Mouse (Mus musculus) urinary bladder, adult 2 months (tissue): Measurements from ENCODE around the gene Olfr830. TPM values are rescaled to one million over a fixed set of nuclear protein-coding genes. Genes with fewer than 3 reads are reported as not detected.
"Not testable (repeated sequence)": the region's sequence is repeated elsewhere in the genome, so short reads cannot be mapped to it uniquely, and the experiment has no call there.

Experiments
- DNase-seq: peaks from one replicate; pipeline ENCODE4 v3.0.0; 2022; ENCODE audit warnings: low spot score
- polyA plus RNA-seq: library from polyadenylated mRNA; depleted of rRNA; stranded (reverse); fragments of >200 nt; gene quantifications from 2 replicates; pipeline ENCODE4 v1.2.3, GENCODE M21; 2012; rRNA removed

Gene Olfr830
- polyA plus RNA-seq, result not detected in 2 replicates

- no peak for DNase-seq
Measured at GRCm38 (mm10) chr9:18874393-18874792, at the start of gene Olfr830. Gene Olfr830 (plus strand): TSS chr9:18874693.

- DNase-seq, result no peak
Measured at GRCm38 (mm10) chr9:18854633-18855032, 19.9 kb upstream of the Olfr830 start, which contains the start of gene Olfr829. Gene Olfr829 (plus strand): TSS chr9:18854933.

GRCm38 (mm10) chr9:18907699-18908098 lies 33.2 kb downstream of the Olfr830 start:
- DNase-seq, result not testable (repeated sequence)

- not testable (repeated sequence) for DNase-seq
Measured at GRCm38 (mm10) chr9:18927921-18928320, 53.4 kb downstream of the Olfr830 start.

Other genes starting within 250 kb of the Olfr830 start
- gene Muc16, start 200.2 kb upstream of the Olfr830 start, polyA plus RNA-seq, result 2.1 and 3.2 TPM in 2 replicates
- not detected in 2 replicates for gene Olfr24, start 110.7 kb upstream of the Olfr830 start, polyA plus RNA-seq
- gene Olfr828, start 55.2 kb upstream of the Olfr830 start, polyA plus RNA-seq, result not detected in 2 replicates
- gene Olfr829, start 19.8 kb upstream of the Olfr830 start, polyA plus RNA-seq, result not detected in 2 replicates
- gene Olfr832, start 62.4 kb downstream of the Olfr830 start, polyA plus RNA-seq, result not detected in 2 replicates
- gene Olfr834, start 113.3 kb downstream of the Olfr830 start, polyA plus RNA-seq, result not detected in 2 replicates
- gene Olfr835, start 158.0 kb downstream of the Olfr830 start, polyA plus RNA-seq, result not detected in 2 replicates
- gene Olfr836, start 245.7 kb downstream of the Olfr830 start, polyA plus RNA-seq, result not detected in 2 replicates